Mouse (Mus musculus) right cerebral cortex, postnatal 4 days (tissue): ENCODE data around the gene Gm20867.
"Not testable (repeated sequence)": the region's sequence is repeated elsewhere in the genome, so short reads cannot be mapped to it uniquely, and the experiment has no call there.

Experiments
- DNase-seq: peaks from one replicate; pipeline ENCODE4 v3.0.0-alpha.2; 2022

The Gm20867 gene

DNA sequence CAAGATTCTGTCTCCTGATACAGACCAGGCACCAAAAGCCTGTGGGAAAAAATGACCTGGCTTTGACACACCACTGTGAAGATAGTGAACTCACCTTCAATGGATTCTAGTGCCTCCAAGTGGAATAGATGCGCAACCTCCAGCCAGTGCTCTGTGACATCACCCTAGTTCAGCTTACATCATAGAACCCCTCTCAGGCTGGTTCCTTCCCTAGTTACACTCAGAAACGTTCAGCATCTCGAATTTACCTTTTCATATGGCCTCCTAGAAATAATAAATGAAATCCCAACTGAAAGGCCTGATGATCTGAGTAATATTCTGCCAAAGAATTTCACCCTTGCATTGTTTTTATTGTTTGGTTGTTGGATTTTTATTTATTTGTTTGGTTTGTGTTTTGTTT lies at the start of gene Gm20867:
TSS of gene Gm20867 (minus strand) at position 101 of the 400 bp plus-strand sequence.
- DNase-seq = not testable (repeated sequence)
